Mouse (Mus musculus) MEL (cell line): ENCODE data around the gene Odam. TPM values are rescaled to one million over a fixed set of nuclear protein-coding genes. Genes with fewer than 3 reads are reported as not detected.

ENCODE experiments used
- polyA plus RNA-seq, 2 experiments: library from polyadenylated mRNA; stranded (reverse) in 1 of 2; unstranded in 1 of 2; fragments of >175 nt in 1 of 2; fragments of >200 nt in 1 of 2; gene quantifications; 2 replicates each; pipeline versions ENCODE4 v1.2.1 to v1.2.4; 2012; ENCODE audit warnings: low replicate concordance in 2 of 2, low read depth in 1 of 2; ENCODE audit not compliant: insufficient read length in 2 of 2, insufficient read depth in 1 of 2, missing spikeins in 1 of 2
- total RNA-seq: library from RNA; depleted of rRNA; stranded (reverse); fragments of 300-350 nt; gene quantifications from 2 replicates; pipeline ENCODE4 v1.2.3, GENCODE M21; 2012; rRNA removed

Gene Odam
- total and polyA plus RNA-seq, 3 experiments: not detected

Other genes starting within 250 kb of the Odam start
- not detected in 2 replicates for gene Csn1s1, start 218.8 kb upstream of the Odam start, total RNA-seq
- not detected for gene Csn1s1, start 218.8 kb upstream of the Odam start, polyA plus RNA-seq
- not detected in 2 replicates for gene Csn2, start 185.4 kb upstream of the Odam start, total RNA-seq
- not detected for gene Csn2, start 185.4 kb upstream of the Odam start, polyA plus RNA-seq
- not detected in 2 replicates for gene Csn1s2a, start 110.5 kb upstream of the Odam start, total RNA-seq
- not detected for gene Csn1s2a, start 110.5 kb upstream of the Odam start, polyA plus RNA-seq
- not detected in 2 replicates for gene Csn1s2b, start 76.9 kb upstream of the Odam start, total RNA-seq
- gene Csn1s2b, start 76.9 kb upstream of the Odam start, polyA plus RNA-seq: not detected
- gene Prr27, start 59.3 kb upstream of the Odam start, total RNA-seq: not detected in 2 replicates
- gene Prr27, start 59.3 kb upstream of the Odam start, polyA plus RNA-seq: not detected
- not detected in 2 replicates for gene Csn3, start 40.5 kb downstream of the Odam start, total RNA-seq
- not detected for gene Csn3, start 40.5 kb downstream of the Odam start, polyA plus RNA-seq
- not detected in 2 replicates for gene 2310003L06Rik, start 84.4 kb downstream of the Odam start, total RNA-seq
- gene 2310003L06Rik, start 84.4 kb downstream of the Odam start, polyA plus RNA-seq: not detected
- not detected in 2 replicates for gene Gm28434, start 84.5 kb downstream of the Odam start, total RNA-seq
- not detected for gene Gm28434, start 84.5 kb downstream of the Odam start, polyA plus RNA-seq
- not detected in 2 replicates for gene Cabs1, start 94.4 kb downstream of the Odam start, total RNA-seq
- gene Cabs1, start 94.4 kb downstream of the Odam start, polyA plus RNA-seq: not detected
- gene Smr3a, start 117.5 kb downstream of the Odam start, total RNA-seq: not detected in 2 replicates
- gene Smr3a, start 117.5 kb downstream of the Odam start, polyA plus RNA-seq: not detected
- not detected in 2 replicates for gene Smr2, start 201.5 kb downstream of the Odam start, total RNA-seq
- gene Smr2, start 201.5 kb downstream of the Odam start, polyA plus RNA-seq: not detected
- not detected in 2 replicates for gene Gm11116, start 226.5 kb downstream of the Odam start, total RNA-seq
- gene Gm11116, start 226.5 kb downstream of the Odam start, polyA plus RNA-seq: not detected